Mouse (Mus musculus): Measurements from ENCODE around the gene Mrps33.

Mrps33 gene

GRCm38 (mm10) chr6:39810612-39811116, at the start of gene Mrps33:
Mrps33 (minus strand) TSS chr6:39810988.
- DNase-seq (ENCODE audit: low spot score) = peak; percentile 97

DNA sequence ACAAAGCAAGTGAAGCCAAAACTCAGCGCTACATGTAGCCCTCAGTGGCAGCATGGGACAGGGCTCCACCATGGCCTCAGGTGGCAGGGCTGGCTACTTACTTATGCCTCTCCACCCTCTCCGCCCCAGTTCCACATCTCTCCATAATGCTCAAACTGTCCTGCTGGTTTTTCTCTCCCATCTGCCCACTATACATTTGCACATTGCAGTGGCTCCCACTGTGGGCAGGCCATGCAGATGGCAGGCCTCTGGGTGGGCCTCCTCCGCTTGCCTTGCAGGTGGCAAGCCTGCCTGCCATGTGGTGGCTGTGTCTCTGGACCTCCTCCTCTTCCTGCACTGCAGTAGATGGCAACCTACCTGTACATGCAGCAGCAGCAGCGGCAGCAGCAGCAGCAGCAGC, 38.9 kb upstream of the Mrps33 start:
- no peak for DNase-seq (ENCODE audit: low spot score)

DNA sequence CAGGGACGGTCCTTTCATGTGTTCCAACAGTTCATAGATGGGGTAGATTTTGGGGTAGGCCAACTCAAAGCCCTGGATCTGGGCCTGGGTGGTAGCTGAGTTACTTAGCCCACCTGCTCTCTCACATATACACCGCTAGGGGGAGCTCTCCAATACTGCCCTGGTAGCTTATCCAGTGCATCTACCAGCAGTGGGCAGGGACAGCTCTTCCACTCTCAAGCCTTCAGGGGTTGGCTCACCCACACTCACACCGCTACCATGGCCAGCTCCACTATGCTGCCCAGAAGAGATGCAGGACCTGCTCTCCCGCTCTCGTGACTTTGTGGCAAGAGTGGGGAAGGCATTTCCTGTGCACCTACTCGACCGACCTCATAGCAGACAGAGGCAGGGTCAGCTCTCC, 38.0 kb upstream of the Mrps33 start:
- no peak for DNase-seq (ENCODE audit: low spot score)

- no peak for DNase-seq (ENCODE audit: low spot score)
Observed at GRCm38 (mm10) chr6:39847538-39847937, 36.8 kb upstream of the Mrps33 start.

- DNase-seq (ENCODE audit: low spot score) = no peak
Observed at GRCm38 (mm10) chr6:39843698-39844342, 33.0 kb upstream of the Mrps33 start.

DNA sequence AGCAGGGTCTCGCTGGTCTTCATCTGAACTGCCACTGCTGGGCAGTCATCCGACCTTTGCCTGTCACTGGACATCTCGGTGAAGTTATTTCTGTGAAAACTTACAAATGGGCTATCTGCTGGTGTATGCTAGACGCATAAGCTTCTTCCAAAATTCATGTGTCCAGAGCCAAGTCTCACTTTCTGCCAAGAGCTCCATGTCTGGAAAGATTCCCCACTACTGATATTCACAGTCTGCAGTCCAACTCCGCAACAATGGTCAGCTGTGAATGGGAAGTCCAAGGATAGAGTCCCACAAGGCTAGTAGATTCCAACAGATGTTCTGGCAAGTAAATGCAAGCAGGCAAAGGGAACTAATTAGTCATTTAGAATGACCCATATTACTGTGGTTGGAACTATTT, 17.9 kb upstream of the Mrps33 start:
- peak; percentile 11 for DNase-seq (ENCODE audit: low spot score)

GRCm38 (mm10) chr6:39821241-39821640, 10.5 kb upstream of the Mrps33 start:
- DNase-seq (ENCODE audit: low spot score) = no peak

DNA sequence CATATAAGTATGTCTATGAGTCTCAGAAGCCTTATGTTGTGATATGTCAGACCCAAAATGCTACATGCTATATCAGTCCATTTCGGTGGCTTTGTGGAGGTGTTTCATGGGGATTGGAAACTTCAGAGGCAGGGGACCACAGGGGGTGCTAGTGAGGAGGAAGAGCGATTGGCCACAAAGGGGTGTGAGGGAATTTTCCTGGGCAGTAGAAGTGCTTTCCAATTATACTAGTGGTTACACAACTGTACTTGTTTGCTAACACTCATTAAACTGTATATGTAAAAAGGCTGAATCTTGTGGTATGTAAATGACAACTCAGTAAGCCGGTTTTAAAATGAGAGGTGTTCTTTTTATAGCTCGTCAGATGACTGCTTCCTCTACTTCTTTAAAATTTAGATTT, 8.1 kb upstream of the Mrps33 start:
- DNase-seq (ENCODE audit: low spot score) = no peak

DNA sequence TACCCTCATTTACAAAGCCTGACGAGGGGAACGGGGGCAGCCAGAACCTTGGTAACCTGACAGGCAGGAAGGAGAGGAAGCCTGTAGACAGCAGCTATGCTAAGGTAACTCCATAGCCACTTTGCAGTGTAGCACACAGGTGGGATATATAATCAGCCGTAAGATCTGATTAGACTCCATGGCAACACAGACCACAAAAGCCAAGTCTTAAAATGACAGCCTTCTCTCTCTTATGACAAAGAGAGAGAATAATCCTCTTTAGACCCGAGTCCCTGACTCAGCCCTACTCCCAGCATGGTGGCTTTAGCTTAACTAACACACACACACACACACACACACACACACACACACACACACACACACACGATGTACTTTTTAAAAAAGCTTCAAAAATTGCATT, 2.3 kb downstream of the Mrps33 start:
- no peak for DNase-seq (ENCODE audit: low spot score)

DNA sequence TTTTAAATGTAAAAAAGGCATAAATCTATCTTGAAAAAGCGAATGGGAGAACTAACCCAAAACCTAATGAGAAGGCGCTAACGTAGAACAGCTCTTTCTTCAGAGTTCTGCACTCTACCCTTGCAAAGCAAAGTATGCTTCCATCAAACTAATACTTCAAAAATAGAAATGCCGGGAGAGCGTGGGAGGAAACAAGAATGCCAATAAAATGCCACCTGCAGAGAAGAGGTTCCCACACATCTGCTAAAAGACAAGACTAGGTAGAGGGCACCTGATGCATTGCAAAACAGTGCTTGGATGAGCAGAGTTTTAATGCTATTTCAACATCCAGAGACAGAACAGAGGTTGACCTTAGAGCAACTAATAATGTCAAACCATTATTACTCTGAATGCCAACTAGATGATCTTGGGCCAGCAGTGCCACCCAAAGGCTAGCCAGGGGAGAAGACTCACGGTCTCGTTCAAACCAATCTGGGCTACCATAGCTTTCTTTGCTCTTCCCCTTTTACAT, 3.7 kb downstream of the Mrps33 start:
- no peak for DNase-seq (ENCODE audit: low spot score)

- DNase-seq (ENCODE audit: low spot score) = no peak
Observed at GRCm38 (mm10) chr6:39806336-39806735, 4.5 kb downstream of the Mrps33 start.

DNA sequence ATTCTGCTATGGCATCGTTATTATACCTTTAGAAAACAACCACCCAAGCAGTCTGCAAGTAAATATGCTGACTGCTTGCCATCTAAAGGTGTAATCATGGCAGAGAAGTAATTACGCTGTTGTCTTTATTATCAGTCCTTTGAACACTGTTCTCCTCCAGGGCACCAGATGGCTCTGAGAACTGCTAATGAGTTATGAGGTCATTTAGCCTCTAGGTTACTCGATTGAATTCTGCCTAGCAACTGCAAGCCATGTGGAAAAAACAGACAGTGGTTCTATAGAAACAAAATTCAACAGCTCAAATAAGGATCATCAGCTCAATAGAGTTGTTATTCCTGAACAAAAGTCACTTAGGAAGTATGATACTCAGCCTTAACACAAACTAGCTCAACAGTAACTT, 4.9 kb downstream of the Mrps33 start:
- no peak for DNase-seq (ENCODE audit: low spot score)

DNA sequence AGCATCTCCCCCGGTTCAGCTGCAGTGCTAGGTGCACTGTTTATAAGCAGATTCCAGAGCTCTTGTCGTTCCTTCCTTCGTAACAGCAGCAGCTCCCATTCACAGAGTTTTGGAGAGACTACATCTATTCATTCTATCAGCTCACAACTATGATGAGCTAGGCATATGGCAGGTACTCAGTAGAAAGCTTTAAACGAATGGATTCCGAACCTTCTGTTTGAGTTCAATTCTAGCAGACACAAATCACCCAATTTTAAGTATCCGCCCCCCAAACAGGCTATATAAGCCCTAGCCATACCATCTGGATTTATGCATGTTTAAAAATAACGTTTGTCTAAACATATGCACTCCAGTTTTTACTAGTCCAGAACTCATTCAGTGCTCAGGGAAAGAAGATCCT, 9.8 kb downstream of the Mrps33 start:
- no peak for DNase-seq (ENCODE audit: low spot score)

DNA sequence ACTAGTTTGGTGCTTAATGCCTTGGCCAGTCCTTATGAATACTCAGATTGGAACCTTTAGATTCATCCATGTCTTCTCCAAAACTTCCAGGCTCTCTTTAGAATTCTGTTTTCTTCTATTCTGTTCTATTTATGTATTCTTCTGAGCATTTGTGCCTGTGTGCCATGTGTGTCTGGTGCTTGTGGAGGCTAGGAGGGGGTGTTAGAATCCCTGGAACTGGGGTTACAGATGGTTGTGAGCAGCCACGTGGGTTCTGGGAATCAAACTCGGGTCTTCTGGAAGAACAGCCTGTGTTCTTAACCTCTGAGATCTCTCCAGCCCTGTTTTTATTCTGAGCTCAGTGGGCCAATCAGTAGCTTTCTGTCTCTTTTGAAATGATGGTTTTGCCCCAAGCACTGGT, 13.7 kb downstream of the Mrps33 start:
- no peak for DNase-seq (ENCODE audit: low spot score)

GRCm38 (mm10) chr6:39796150-39796549, 14.6 kb downstream of the Mrps33 start:
- DNase-seq (ENCODE audit: low spot score) = no peak

DNA sequence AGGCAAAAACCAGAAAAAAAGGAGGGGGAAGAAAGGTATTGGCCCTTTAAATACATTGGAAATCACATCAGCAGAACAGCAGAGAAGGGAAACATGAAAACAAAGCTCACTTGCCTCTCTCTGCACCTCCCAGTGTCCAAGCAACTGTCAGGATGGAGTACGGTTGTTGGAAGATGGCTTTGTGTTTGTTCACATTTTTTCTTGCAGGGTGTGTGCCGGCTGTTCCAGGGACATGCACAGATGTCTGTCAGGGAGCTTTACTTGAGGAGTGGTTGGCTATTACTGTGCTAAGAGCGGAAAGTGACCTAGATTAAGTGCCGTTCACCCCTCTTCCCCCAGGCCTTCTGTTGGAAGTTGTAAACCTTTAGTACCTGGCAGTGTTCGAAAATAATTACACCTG, 19.0 kb downstream of the Mrps33 start:
- DNase-seq (ENCODE audit: low spot score) = no peak

DNA sequence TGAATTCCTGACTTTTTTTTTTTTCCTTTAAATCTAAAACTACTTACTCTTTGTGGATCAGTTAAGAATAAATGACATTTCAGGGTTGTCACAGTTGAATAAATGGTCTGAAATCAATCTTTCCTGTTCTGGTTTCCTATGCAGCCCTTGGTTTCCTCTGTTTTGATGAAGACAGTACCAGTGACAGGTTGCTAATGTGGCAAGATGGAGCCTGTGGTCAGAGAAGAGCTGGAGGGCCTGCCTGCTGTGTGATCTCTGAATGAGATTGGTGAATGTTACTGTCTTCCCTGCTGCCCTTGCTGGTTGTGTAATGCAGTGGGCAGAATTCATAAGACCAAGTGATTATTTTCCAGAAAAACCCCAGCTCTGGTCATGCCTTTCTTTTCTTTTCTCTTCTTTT, 22.4 kb downstream of the Mrps33 start:
- DNase-seq (ENCODE audit: low spot score) = no peak

DNA sequence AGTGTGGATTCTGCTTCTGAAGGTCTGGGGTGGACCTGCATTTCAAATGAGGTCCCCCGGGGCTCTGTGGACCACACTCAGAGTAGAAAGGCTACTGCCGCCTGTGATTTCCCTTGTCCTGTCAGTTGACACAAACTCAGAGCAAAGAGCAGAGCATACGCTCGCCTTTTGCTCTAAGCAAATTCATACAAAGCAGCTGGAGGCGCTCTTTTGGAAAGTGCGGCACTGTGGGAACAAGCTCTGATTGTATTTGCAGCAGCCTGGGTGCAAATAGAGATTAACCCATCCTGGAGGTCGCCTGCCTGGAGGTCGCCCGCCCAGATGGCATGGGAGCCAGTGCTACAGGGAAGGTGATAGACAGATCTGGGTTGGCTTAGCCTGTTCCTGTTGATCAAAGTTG, 23.0 kb downstream of the Mrps33 start:
- no peak for DNase-seq (ENCODE audit: low spot score)

- no peak for DNase-seq (ENCODE audit: low spot score)
Observed at GRCm38 (mm10) chr6:39785944-39786343, 24.8 kb downstream of the Mrps33 start.

- no peak for DNase-seq (ENCODE audit: low spot score)
Observed at GRCm38 (mm10) chr6:39783521-39783920, 27.3 kb downstream of the Mrps33 start.

- DNase-seq (ENCODE audit: low spot score) = peak; percentile 16
Observed at GRCm38 (mm10) chr6:39782618-39783017, 28.2 kb downstream of the Mrps33 start.

DNA sequence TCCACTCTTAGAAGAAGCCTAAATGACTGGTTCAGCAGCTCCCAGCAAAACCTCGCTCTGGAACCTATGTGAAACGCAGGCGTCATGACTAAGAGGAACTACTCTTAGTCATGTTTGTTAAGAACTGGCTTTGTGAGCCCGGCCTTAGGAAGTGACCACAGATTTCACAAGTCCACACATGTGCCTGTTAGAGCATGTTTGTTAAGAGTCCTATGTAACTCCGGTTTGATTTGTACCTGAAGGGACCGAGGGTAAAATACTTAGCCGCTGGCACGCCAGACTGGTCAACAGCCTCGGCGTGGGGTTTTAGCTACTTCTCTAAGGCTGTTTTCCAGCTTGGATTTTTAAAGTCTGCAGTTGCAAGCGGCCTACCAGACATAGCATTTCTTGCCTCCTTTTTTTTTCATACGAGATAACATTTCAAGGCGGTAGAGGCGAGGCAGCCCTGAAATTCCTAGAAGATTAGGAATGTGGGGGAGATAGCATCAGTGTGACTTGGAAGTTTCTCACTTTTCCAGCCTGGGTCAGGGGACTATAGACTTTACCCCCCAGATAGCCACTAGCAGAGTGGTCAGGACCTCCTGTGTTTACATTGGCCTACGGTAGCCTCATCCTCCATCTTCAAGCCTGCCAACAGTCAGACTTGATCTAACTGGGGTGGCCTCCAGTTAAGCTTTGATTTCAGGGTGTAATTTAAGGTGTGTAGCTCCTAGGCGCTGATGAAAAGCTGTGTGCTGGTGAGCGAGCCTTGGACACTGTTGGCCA, 28.8 kb downstream of the Mrps33 start:
- peak; percentile 69 for DNase-seq (ENCODE audit: low spot score)

All from urinary bladder, postnatal 14 days (tissue).